Mouse (Mus musculus) heart, postnatal 0 days (tissue): Measurements from ENCODE around the gene Cyp11a1. TPM values are rescaled to one million over a fixed set of nuclear protein-coding genes. Genes with fewer than 3 reads are reported as not detected.
A peak's percentile ranks its signal among the peaks of the same experiment; 100 is the strongest.

Experiments
- ATAC-seq: fragments of 200-750 bp; cut with Nextera tagmentation; 2 replicates; pipeline ENCODE4 v1.8.0; 2017; ENCODE audit warnings: low read depth, moderate number of reproducible peaks, moderate library complexity; ENCODE audit not compliant: insufficient read depth
- DNase-seq: peaks from one replicate; pipeline ENCODE4 v3.0.0-alpha.2; 2016; ENCODE audit warnings: low spot score
- H3K27ac ChIP-seq: fragments of 300-500 bp; sonication (generic); 2 replicates; pipeline ENCODE4 v1.5.1; 2014; ENCODE audit warnings: low read depth, mild to moderate bottlenecking
- H3K27me3 ChIP-seq: fragments of 300-500 bp; sonication (generic); 2 replicates; pipeline ENCODE4 v1.6.1; 2014; ENCODE audit warnings: low read length, mixed read lengths; ENCODE audit not compliant: control insufficient read depth, insufficient read depth
- H3K36me3 ChIP-seq: fragments of 300-500 bp; sonication (generic); replicated peaks from 2 replicates; pipeline ENCODE4 v1.6.1; 2014; ENCODE audit warnings: low read length, mixed read lengths; ENCODE audit not compliant: control insufficient read depth, insufficient read depth
- H3K4me1 ChIP-seq: fragments of 300-500 bp; sonication (generic); 2 replicates; pipeline ENCODE4 v1.6.1; 2014; ENCODE audit warnings: antibody characterized with exemption; ENCODE audit not compliant: control insufficient read depth, insufficient read depth
- H3K4me2 ChIP-seq: fragments of 300-500 bp; sonication (generic); 2 replicates; pipeline ENCODE4 v1.6.1; 2014; ENCODE audit warnings: low read depth, mild to moderate bottlenecking, low read length, moderate library complexity
- H3K4me3 ChIP-seq: fragments of 300-500 bp; sonication (generic); 2 replicates; pipeline ENCODE4 v1.5.1; 2014; ENCODE audit warnings: low read depth, low read length
- H3K9ac ChIP-seq: fragments of 300-500 bp; sonication (generic); replicated peaks from 2 replicates; pipeline ENCODE4 v1.6.1; 2014; ENCODE audit warnings: low read depth, low read length, mixed read lengths
- H3K9me3 ChIP-seq: fragments of 300-500 bp; sonication (generic); replicated peaks from 2 replicates; pipeline ENCODE4 v1.6.1; 2016; ENCODE audit warnings: low read length; ENCODE audit not compliant: control insufficient read depth
- CTCF ChIP-seq: IDR thresholded peaks from 2 replicates; pipeline ENCODE4 v1.5.1; 2016; ENCODE audit warnings: antibody characterized with exemption, control low read depth, low read depth
- EP300 ChIP-seq: IDR thresholded peaks from 2 replicates; pipeline ENCODE4 v1.6.1; 2016; ENCODE audit warnings: antibody characterized with exemption, low read depth
- WGBS: fragments of 180-500 bp; shearing (Covaris S2); extraction: QIAGEN DNeasy Blood & Tissue Kit; methylation state at CpG from one replicate; pipeline ENCODE4 v1.1.7; 2014; 5-methylcytosine and 5-hydroxymethylcytosine counted together
- polyA plus RNA-seq: library from polyadenylated mRNA; unstranded; fragments of >200 nt; fragmentation: Nextera tagmentation; extraction: Ambion mirVana; gene quantifications from 2 replicates; pipeline ENCODE4 v1.2.1, GENCODE M21; 2015
- total RNA-seq: library from RNA; depleted of rRNA; stranded (reverse); fragments of >200 nt; gene quantifications from 2 replicates; pipeline ENCODE4 v1.2.3, GENCODE M21; 2014; ENCODE audit warnings: low replicate concordance

Gene Cyp11a1
- total and polyA plus RNA-seq, 2 experiments from 2014 or later, result 0.90 to 2.3 TPM

DNA sequence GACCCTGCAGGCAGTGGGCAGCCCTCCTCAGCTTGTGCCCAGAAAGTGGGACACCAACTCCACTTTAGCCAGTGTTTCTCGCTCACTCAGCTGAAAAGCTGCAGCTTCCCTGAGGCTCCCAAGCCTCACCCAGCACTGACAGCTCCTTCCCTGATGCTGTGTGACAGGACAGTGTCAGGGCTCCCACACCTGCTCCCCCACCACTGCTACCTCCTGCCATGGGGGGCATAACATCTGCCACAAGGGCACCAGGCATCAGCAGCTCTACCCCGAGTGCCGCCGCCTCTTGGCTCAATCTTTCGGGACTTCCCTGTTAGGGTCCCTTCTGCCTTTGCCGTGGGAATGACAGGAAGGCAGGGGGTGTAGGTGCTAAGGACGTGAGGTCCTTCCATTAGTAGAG is 19.9 kb upstream of the Cyp11a1 start:
- no peak overlapping the region for H3K27ac ChIP-seq
- ATAC-seq (no peak), DNase-seq (no peak)
- H3K4me3 ChIP-seq, result no peak overlapping the region
- WGBS, result 63% methylated on average over 7 of the region's 7 CpGs
- H3K4me2 ChIP-seq, result no peak overlapping the region
- no peaks in the 10 kb centered on the region for H3K36me3 ChIP-seq
- no peaks in the 10 kb centered on the region for H3K9me3 ChIP-seq
- TF ChIP-seq EP300 (no peak), CTCF (no peak)
- H3K4me1 ChIP-seq, result no peaks in the 10 kb centered on the region
- no peaks in the 10 kb centered on the region; the same call in 1 of the 2 replicates for H3K27me3 ChIP-seq
- no peak overlapping the region for H3K9ac ChIP-seq

DNA sequence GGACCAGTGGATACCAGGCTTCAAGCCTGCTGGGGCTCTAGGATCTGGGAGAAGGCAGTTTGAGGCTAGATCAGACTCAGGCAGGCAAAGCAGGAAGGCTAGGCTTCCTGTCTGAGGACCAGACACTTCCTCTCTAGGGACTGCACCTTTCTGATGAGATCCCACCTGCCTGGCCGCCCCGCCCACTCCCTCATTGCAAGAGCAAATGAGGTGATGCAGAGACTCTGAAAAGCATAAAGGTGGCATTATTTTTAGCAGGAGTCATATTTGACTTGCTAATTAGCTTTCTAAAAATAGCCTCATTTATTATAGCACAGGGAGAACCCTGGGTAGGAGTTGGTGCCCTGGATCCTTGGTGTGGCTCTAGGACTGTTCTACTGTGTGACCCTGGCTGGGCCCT is 18.1 kb upstream of the Cyp11a1 start:
- H3K27ac ChIP-seq, result no peak overlapping the region
- DNase-seq (no peak), ATAC-seq (no peak)
- 81% methylated on average over 2 of the region's 2 CpGs for WGBS
- H3K9me3 ChIP-seq, result no peaks in the 10 kb centered on the region
- H3K36me3 ChIP-seq, result no peaks in the 10 kb centered on the region
- no peaks in the 10 kb centered on the region for H3K4me1 ChIP-seq
- no peak overlapping the region for H3K4me3 ChIP-seq
- no peak overlapping the region for H3K9ac ChIP-seq
- TF ChIP-seq EP300, result no peak
- TF ChIP-seq CTCF, result no peak
- no peak overlapping the region for H3K4me2 ChIP-seq
- H3K27me3 ChIP-seq, result no peaks in the 10 kb centered on the region; the same call in 1 of the 2 replicates

- no peak overlapping the region for H3K9ac ChIP-seq
- no peaks in the 10 kb centered on the region; the same call in 1 of the 2 replicates for H3K27me3 ChIP-seq
- no peaks in the 10 kb centered on the region for H3K9me3 ChIP-seq
- ATAC-seq (no peak), DNase-seq (no peak)
- H3K27ac ChIP-seq, result no peak overlapping the region
- H3K4me3 ChIP-seq, result no peak overlapping the region
- H3K36me3 ChIP-seq, result no peaks in the 10 kb centered on the region
- H3K4me1 ChIP-seq, result no peaks in the 10 kb centered on the region
- no peak overlapping the region for H3K4me2 ChIP-seq
- TF ChIP-seq CTCF, result no peak
- 73% methylated on average over 6 of the region's 6 CpGs for WGBS
Measured at GRCm38 (mm10) chr9:57989309-57989708, 16.9 kb upstream of the Cyp11a1 start.

GRCm38 (mm10) chr9:57990438-57991110 is 15.6 kb upstream of the Cyp11a1 start:
- no peak for ATAC-seq
- H3K4me2 ChIP-seq, result no peak overlapping the region
- no peaks in the 10 kb centered on the region for H3K4me1 ChIP-seq
- H3K9ac ChIP-seq, result no peak overlapping the region
- DNase-seq, result no peak
- H3K4me3 ChIP-seq, result no peak overlapping the region
- no peak overlapping the region for H3K27ac ChIP-seq
- H3K27me3 ChIP-seq, result no peaks in the 10 kb centered on the region; the same call in 1 of the 2 replicates
- TF ChIP-seq EP300 (no peak), CTCF (peak; percentile 76)
- 29% methylated on average over 10 of the region's 10 CpGs for WGBS
- H3K9me3 ChIP-seq, result no peaks in the 10 kb centered on the region
- no peaks in the 10 kb centered on the region for H3K36me3 ChIP-seq

DNA sequence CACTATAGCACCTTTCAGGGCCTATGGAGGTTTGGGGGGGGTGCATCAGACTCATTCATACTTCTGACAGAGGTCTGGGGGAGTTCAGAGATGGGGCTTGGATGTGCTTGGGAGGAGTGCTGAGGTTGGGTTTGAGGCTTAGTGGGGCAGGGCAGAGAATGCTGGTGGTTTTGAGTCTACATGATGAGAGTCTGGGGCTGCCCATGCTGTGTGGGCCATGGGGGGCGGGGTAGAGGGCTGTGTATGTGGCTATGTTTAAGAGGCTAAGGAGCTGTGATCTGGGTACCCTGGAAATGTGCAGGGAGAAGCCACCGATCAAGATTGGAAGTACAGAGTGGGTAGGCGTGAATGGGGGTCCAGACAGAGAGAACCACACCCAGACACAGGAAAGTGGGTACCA is 14.2 kb upstream of the Cyp11a1 start:
- H3K4me1 ChIP-seq, result no peaks in the 10 kb centered on the region
- H3K9me3 ChIP-seq, result no peaks in the 10 kb centered on the region
- H3K4me2 ChIP-seq, result no peak overlapping the region
- no peaks in the 10 kb centered on the region for H3K36me3 ChIP-seq
- no peak overlapping the region for H3K27ac ChIP-seq
- peaks cover 15% of the 10 kb centered on the region; the same call in 1 of the 2 replicates for H3K27me3 ChIP-seq
- DNase-seq (no peak), ATAC-seq (no peak)
- WGBS, result 71% methylated on average over 3 of the region's 3 CpGs
- H3K4me3 ChIP-seq, result no peak overlapping the region
- no peak overlapping the region for H3K9ac ChIP-seq
- TF ChIP-seq EP300 (no peak), CTCF (no peak)
